Mouse (Mus musculus): ENCODE data around the gene Mtx1. TPM values are rescaled to one million over a fixed set of nuclear protein-coding genes. Genes with fewer than 3 reads are reported as not detected.

The Mtx1 gene
- polyA plus RNA-seq, 1 experiment = 224 TPM

GRCm38 (mm10) chr3:89206695-89207094 lies 20.2 kb downstream of the Mtx1 start:
- Histone ChIP-seq H3K36me3 (ENCODE audit: control insufficient read depth, insufficient read depth, low read length) (peaks cover 47% of the 10 kb centered on the region), H3K27me3 (ENCODE audit: control insufficient read depth, insufficient read depth, low read length) (no peaks in the 10 kb centered on the region), H3K4me1 (replicated peaks; ENCODE audit: control insufficient read depth, insufficient read depth, low read length) (peaks cover 6% of the 10 kb centered on the region), H3K27ac (ENCODE audit: control insufficient read depth, insufficient read depth, low read length) (no peak overlapping the region), H3K4me3 (ENCODE audit: control insufficient read depth, insufficient read depth, low read length) (no peak overlapping the region)
- WGBS = 83% methylated on average over 2 of the region's 2 CpGs
- no peak for DNase-seq
- TF ChIP-seq CTCF (IDR thresholded peaks at IDR 0.05; ENCODE audit: borderline replicate concordance, control insufficient read depth, extremely low read depth, insufficient read depth, low read length, poor library complexity) = no peak
- no peak for TF ChIP-seq POLR2A (IDR thresholded peaks at IDR 0.05; ENCODE audit: control insufficient read depth, extremely low read depth, insufficient read depth, low read length, poor library complexity)

DNA sequence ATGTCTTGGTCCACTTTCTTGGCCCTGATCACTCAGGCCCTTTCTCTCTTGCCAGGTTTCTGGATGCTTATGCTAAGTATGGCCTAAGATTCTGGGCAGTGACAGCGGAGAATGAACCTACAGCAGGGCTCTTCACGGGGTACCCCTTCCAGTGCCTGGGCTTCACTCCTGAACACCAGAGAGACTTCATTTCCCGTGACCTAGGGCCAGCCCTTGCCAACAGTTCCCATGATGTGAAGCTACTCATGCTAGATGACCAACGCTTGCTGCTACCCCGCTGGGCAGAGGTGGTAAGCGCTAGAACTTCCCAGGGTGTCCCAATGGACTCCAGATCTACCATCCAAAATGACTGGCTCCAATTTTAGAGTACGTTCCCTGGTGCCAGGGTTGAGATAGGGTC lies 20.8 kb downstream of the Mtx1 start:
- H3K4me3 ChIP-seq (ENCODE audit: control insufficient read depth, insufficient read depth, low read length) = no peak overlapping the region
- no peak for DNase-seq
- no peaks in the 10 kb centered on the region for H3K27me3 ChIP-seq (ENCODE audit: control insufficient read depth, insufficient read depth, low read length)
- TF ChIP-seq POLR2A (IDR thresholded peaks at IDR 0.05; ENCODE audit: control insufficient read depth, extremely low read depth, insufficient read depth, low read length, poor library complexity) (no peak), CTCF (IDR thresholded peaks at IDR 0.05; ENCODE audit: borderline replicate concordance, control insufficient read depth, extremely low read depth, insufficient read depth, low read length, poor library complexity) (no peak)
- H3K36me3 ChIP-seq (ENCODE audit: control insufficient read depth, insufficient read depth, low read length) = peaks cover 47% of the 10 kb centered on the region
- WGBS = 97% methylated on average over 7 of the region's 7 CpGs
- peaks cover 6% of the 10 kb centered on the region for H3K4me1 ChIP-seq (replicated peaks; ENCODE audit: control insufficient read depth, insufficient read depth, low read length)
- no peak overlapping the region for H3K27ac ChIP-seq (ENCODE audit: control insufficient read depth, insufficient read depth, low read length)

- Histone ChIP-seq H3K36me3 (ENCODE audit: control insufficient read depth, insufficient read depth, low read length) (peaks cover 33% of the 10 kb centered on the region), H3K4me3 (ENCODE audit: control insufficient read depth, insufficient read depth, low read length) (peak overlapping the region; percentile 32), H3K27ac (ENCODE audit: control insufficient read depth, insufficient read depth, low read length) (no peak overlapping the region), H3K4me1 (replicated peaks; ENCODE audit: control insufficient read depth, insufficient read depth, low read length) (peaks cover 6% of the 10 kb centered on the region), H3K27me3 (ENCODE audit: control insufficient read depth, insufficient read depth, low read length) (no peaks in the 10 kb centered on the region)
- WGBS = 21% methylated on average over 5 of the region's 5 CpGs
- no peak for DNase-seq
- TF ChIP-seq POLR2A (IDR thresholded peaks at IDR 0.05; ENCODE audit: control insufficient read depth, extremely low read depth, insufficient read depth, low read length, poor library complexity) (no peak), CTCF (IDR thresholded peaks at IDR 0.05; ENCODE audit: borderline replicate concordance, control insufficient read depth, extremely low read depth, insufficient read depth, low read length, poor library complexity) (no peak)
Measured at GRCm38 (mm10) chr3:89203142-89203514, 23.8 kb downstream of the Mtx1 start.

GRCm38 (mm10) chr3:89202253-89203141 lies 24.4 kb downstream of the Mtx1 start, which contains the start of gene Gba:
Gene Gba (plus strand): TSS chr3:89202928.
- Histone ChIP-seq H3K27ac (ENCODE audit: control insufficient read depth, insufficient read depth, low read length) (no peak within 1 kb of the TSS), H3K36me3 (ENCODE audit: control insufficient read depth, insufficient read depth, low read length) (peaks cover 28% of the 10 kb centered on the region), H3K4me1 (replicated peaks; ENCODE audit: control insufficient read depth, insufficient read depth, low read length) (peaks cover 6% of the 10 kb centered on the region), H3K27me3 (ENCODE audit: control insufficient read depth, insufficient read depth, low read length) (no peaks in the 10 kb centered on the region), H3K4me3 (ENCODE audit: control insufficient read depth, insufficient read depth, low read length) (peak within 1 kb of the TSS; percentile 32)
- TF ChIP-seq POLR2A (IDR thresholded peaks at IDR 0.05; ENCODE audit: control insufficient read depth, extremely low read depth, insufficient read depth, low read length, poor library complexity) (no peak), CTCF (IDR thresholded peaks at IDR 0.05; ENCODE audit: borderline replicate concordance, control insufficient read depth, extremely low read depth, insufficient read depth, low read length, poor library complexity) (no peak)
- WGBS = 24% methylated on average over 13 of the region's 13 CpGs
- peak; percentile 85 for DNase-seq

DNA sequence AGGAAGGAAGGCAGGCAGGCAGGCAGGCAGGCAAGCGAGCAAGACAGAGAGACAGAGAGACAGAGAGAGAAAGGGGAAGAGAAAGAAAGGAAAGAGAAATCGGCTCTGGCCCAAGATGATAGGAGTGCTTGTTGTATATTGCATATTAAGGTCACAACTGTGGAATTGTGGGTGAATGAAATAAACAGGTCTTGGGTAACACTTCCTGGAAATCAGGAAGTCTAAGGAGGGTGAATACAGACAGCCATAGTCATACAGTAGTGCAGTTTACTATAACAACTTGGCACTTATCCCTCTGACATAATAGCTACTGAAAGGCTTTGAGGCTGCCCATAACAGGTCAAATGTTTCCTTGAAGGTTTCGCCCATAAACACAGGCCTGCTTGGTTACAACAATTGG lies 27.0 kb downstream of the Mtx1 start:
- peaks cover 14% of the 10 kb centered on the region for H3K4me1 ChIP-seq (replicated peaks; ENCODE audit: control insufficient read depth, insufficient read depth, low read length)
- no peak overlapping the region for H3K4me3 ChIP-seq (ENCODE audit: control insufficient read depth, insufficient read depth, low read length)
- H3K36me3 ChIP-seq (ENCODE audit: control insufficient read depth, insufficient read depth, low read length) = 0 out of 2 replicates have a peak, but pooled peaks cover 2% of the 10 kb centered on the region
- TF ChIP-seq CTCF (IDR thresholded peaks at IDR 0.05; ENCODE audit: borderline replicate concordance, control insufficient read depth, extremely low read depth, insufficient read depth, low read length, poor library complexity) (no peak), POLR2A (IDR thresholded peaks at IDR 0.05; ENCODE audit: control insufficient read depth, extremely low read depth, insufficient read depth, low read length, poor library complexity) (no peak)
- no peak for DNase-seq
- H3K27me3 ChIP-seq (ENCODE audit: control insufficient read depth, insufficient read depth, low read length) = no peaks in the 10 kb centered on the region
- no peak overlapping the region for H3K27ac ChIP-seq (ENCODE audit: control insufficient read depth, insufficient read depth, low read length)
- 63% methylated on average over 3 of the region's 3 CpGs for WGBS

GRCm38 (mm10) chr3:89195979-89196877 lies 30.7 kb downstream of the Mtx1 start:
- Histone ChIP-seq H3K4me1 (replicated peaks; ENCODE audit: control insufficient read depth, insufficient read depth, low read length) (peaks cover 10% of the 10 kb centered on the region), H3K27ac (ENCODE audit: control insufficient read depth, insufficient read depth, low read length) (peak overlapping the region; percentile 85), H3K36me3 (ENCODE audit: control insufficient read depth, insufficient read depth, low read length) (no peaks in the 10 kb centered on the region), H3K4me3 (ENCODE audit: control insufficient read depth, insufficient read depth, low read length) (peak overlapping the region; percentile 54), H3K27me3 (ENCODE audit: control insufficient read depth, insufficient read depth, low read length) (no peaks in the 10 kb centered on the region)
- TF ChIP-seq POLR2A (IDR thresholded peaks at IDR 0.05; ENCODE audit: control insufficient read depth, extremely low read depth, insufficient read depth, low read length, poor library complexity) = peak; percentile 71
- 0 out of 2 replicates have a peak, but pooled peaks have one; percentile 31 for TF ChIP-seq CTCF (IDR thresholded peaks at IDR 0.05; ENCODE audit: borderline replicate concordance, control insufficient read depth, extremely low read depth, insufficient read depth, low read length, poor library complexity)
- DNase-seq = peak; percentile 89
- WGBS = 7% methylated on average over 33 of the region's 33 CpGs

Measured in thymus, adult 2 months (tissue).